Mouse (Mus musculus) lung, postnatal 0 days (tissue): ENCODE measurements around the gene Helt. TPM values are rescaled to one million over a fixed set of nuclear protein-coding genes. Genes with fewer than 3 reads are reported as not detected.

Source experiments
- ATAC-seq: fragments of 200-750 bp; cut with Nextera tagmentation; 2 replicates; pipeline ENCODE4 v1.8.0; 2017; ENCODE audit warnings: moderate library complexity
- DNase-seq: peaks from one replicate; pipeline ENCODE4 v3.0.0-alpha.2; 2016; ENCODE audit warnings: low spot score
- H3K27ac ChIP-seq: fragments of 300-500 bp; sonication (generic); 2 replicates; pipeline ENCODE4 v1.5.1; 2014; ENCODE audit warnings: antibody characterized with exemption, mild to moderate bottlenecking, low read length, mixed read lengths
- H3K27me3 ChIP-seq: fragments of 300-500 bp; sonication (generic); replicated peaks from 2 replicates; pipeline ENCODE4 v1.6.1; 2014; ENCODE audit warnings: low read length, mixed read lengths; ENCODE audit not compliant: insufficient read depth
- H3K36me3 ChIP-seq: fragments of 300-500 bp; sonication (generic); 2 replicates; pipeline ENCODE4 v1.6.1; 2014; ENCODE audit warnings: low read length, mixed read lengths; ENCODE audit not compliant: insufficient read depth
- H3K4me1 ChIP-seq: fragments of 300-500 bp; sonication (generic); 2 replicates; pipeline ENCODE4 v1.6.1; 2014; ENCODE audit warnings: antibody characterized with exemption, low read depth, low read length, mixed read lengths; ENCODE audit not compliant: insufficient read depth
- H3K4me2 ChIP-seq: fragments of 300-500 bp; sonication (generic); replicated peaks from 2 replicates; pipeline ENCODE4 v1.6.1; 2014; ENCODE audit warnings: low read depth, mild to moderate bottlenecking, low read length, moderate library complexity, mixed read lengths
- H3K4me3 ChIP-seq: fragments of 300-500 bp; sonication (generic); 2 replicates; pipeline ENCODE4 v1.5.1; 2014; ENCODE audit warnings: low read depth, low read length
- H3K9ac ChIP-seq: fragments of 300-500 bp; sonication (generic); replicated peaks from 2 replicates; pipeline ENCODE4 v1.6.1; 2014; ENCODE audit warnings: low read depth, mild to moderate bottlenecking
- H3K9me3 ChIP-seq: fragments of 300-500 bp; sonication (generic); 2 replicates; pipeline ENCODE4 v1.6.1; 2016; ENCODE audit warnings: low read length, mixed read lengths
- CTCF ChIP-seq: IDR thresholded peaks from 2 replicates; pipeline ENCODE4 v1.5.1; 2016; ENCODE audit warnings: antibody characterized with exemption, mild to moderate bottlenecking
- EP300 ChIP-seq: IDR thresholded peaks from 2 replicates; pipeline ENCODE4 v1.6.1; 2016; ENCODE audit warnings: antibody characterized with exemption, mild to moderate bottlenecking, control low read depth
- WGBS: fragments of 180-500 bp; shearing (Covaris S2); extraction: QIAGEN DNeasy Blood & Tissue Kit; methylation state at CpG from one replicate; pipeline ENCODE4 v1.1.7; 2014; 5-methylcytosine and 5-hydroxymethylcytosine counted together
- polyA plus RNA-seq: library from polyadenylated mRNA; unstranded; fragments of >200 nt; fragmentation: Nextera tagmentation; extraction: Ambion mirVana; gene quantifications from 2 replicates; pipeline ENCODE4 v1.2.1, GENCODE M21; 2015

Helt gene
- polyA plus RNA-seq, 1 experiment from 2014 or later, result not detected

DNA sequence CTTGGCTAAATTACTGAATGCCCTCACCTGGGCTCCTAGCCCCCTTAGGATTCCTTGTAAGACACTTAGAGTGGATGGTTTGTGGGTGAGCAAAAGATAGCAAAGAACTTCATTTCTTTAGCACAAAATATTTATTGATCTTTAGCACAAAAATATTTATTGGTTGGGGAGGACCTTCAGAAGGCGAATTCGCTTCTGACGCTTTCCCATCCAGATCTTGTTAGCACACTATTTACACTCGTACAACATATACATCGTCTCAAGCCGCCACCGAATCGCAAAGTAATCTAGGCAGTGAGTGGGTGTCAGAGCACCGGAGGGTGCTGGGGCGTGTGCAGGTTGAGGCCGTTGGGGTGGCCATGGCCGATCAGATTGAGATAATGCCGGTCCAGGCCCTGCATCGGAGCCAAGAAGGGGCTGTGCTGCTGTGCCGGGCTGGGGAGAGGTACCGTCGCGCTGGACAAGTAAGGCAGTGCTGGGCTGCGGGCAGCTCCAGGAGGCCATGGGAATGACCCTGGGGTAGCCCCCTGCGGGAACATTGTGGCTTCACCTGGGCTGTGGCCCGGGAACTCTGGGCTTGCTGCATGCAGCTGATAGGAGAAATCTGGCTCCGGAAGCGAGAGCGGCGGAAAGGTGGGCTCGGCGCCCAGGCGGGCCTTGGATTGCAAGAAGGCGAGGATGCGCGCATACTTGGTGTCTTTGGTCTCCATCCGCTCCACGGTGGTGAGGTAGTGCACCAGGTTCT is 2.4 kb downstream of the Helt start:
- no peaks in the 10 kb centered on the region for H3K4me1 ChIP-seq
- no peak overlapping the region for H3K27ac ChIP-seq
- ATAC-seq, result no peak
- H3K4me3 ChIP-seq, result no peak overlapping the region
- no peak overlapping the region for H3K9ac ChIP-seq
- peaks cover 62% of the 10 kb centered on the region for H3K27me3 ChIP-seq
- H3K9me3 ChIP-seq, result no peaks in the 10 kb centered on the region
- no peaks in the 10 kb centered on the region for H3K36me3 ChIP-seq
- DNase-seq, result no peak
- WGBS, result 2% methylated on average over 33 of the region's 33 CpGs
- no peak for TF ChIP-seq CTCF
- TF ChIP-seq EP300, result no peak
- H3K4me2 ChIP-seq, result no peak overlapping the region

DNA sequence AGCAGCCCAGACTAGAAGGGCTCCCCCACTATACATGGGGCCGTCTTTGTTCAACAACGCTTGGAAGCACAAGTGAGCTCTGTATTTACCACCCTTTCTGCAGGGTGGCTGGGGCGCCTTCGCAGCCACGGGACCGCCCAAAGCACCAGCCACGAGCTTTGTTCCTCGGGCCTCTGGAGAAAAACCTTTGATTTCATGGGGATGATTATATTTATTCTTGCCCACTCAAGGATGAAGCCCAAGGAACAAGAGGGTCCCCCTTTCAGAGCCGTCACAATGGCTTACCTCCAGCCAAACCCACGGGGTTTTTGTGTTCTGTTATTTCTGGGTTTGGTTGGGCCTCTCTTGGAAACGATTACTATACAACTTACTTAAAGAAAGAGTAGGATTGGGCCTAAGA is 5.2 kb downstream of the Helt start:
- 48% methylated on average over 11 of the region's 11 CpGs for WGBS
- ATAC-seq (no peak), DNase-seq (no peak)
- H3K9me3 ChIP-seq, result no peaks in the 10 kb centered on the region
- TF ChIP-seq EP300 (no peak), CTCF (no peak)
- no peaks in the 10 kb centered on the region for H3K4me1 ChIP-seq
- H3K9ac ChIP-seq, result no peak overlapping the region
- H3K4me3 ChIP-seq, result no peak overlapping the region
- H3K27ac ChIP-seq, result no peak overlapping the region
- H3K36me3 ChIP-seq, result no peaks in the 10 kb centered on the region
- no peak overlapping the region for H3K4me2 ChIP-seq
- peaks cover 34% of the 10 kb centered on the region for H3K27me3 ChIP-seq

DNA sequence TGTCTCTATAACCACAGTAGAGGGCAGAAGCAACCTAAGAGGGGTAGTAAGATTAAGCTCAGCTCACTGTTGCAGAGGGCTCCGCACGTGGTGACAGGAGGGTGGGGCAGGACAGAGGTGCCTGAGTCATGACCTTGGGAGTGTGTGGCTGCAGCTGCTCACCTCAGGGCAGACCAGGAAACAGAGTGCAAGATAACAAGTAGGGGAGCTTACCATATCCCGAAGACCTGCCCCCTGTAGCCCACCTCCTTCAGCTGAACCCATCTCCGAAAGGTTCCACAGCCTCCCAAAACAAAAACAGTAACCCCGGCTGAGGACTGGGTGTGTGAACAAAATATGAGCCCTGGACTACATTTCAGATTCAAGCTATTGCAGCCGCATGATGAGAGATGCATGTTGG is 6.5 kb downstream of the Helt start:
- H3K9ac ChIP-seq, result no peak overlapping the region
- H3K36me3 ChIP-seq, result no peaks in the 10 kb centered on the region
- H3K4me2 ChIP-seq, result no peak overlapping the region
- no peaks in the 10 kb centered on the region for H3K4me1 ChIP-seq
- peaks cover 21% of the 10 kb centered on the region for H3K27me3 ChIP-seq
- TF ChIP-seq CTCF, result no peak
- TF ChIP-seq EP300, result no peak
- ATAC-seq (no peak), DNase-seq (no peak)
- H3K4me3 ChIP-seq, result no peak overlapping the region
- WGBS, result 82% methylated on average over 6 of the region's 6 CpGs
- H3K9me3 ChIP-seq, result no peaks in the 10 kb centered on the region
- no peak overlapping the region for H3K27ac ChIP-seq

DNA sequence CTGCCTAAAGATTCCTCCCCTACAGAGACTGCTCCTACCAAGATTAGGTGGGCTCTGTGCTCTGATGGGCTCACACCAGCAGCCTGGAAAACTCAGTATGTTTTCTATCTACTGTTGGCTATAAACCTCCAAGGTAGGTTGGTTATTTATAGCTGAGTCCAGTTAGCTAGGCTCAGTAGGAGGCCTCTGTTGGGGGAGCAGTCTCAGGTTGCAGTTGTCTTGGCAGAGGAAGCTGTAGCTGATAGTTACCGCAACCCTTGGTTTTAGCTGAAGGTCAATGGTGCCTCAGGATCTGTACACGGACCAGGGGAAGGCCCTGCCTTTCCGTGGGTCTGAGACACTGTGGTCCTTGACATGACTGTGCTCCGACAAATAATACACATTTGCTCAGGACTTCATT is 8.5 kb downstream of the Helt start:
- 79% methylated on average over 4 of the region's 4 CpGs for WGBS
- Histone ChIP-seq H3K27ac (no peak overlapping the region), H3K9ac (no peak overlapping the region), H3K27me3 (peaks cover 1% of the 10 kb centered on the region; the same call in 1 of the 2 replicates), H3K4me3 (no peak overlapping the region), H3K4me1 (no peaks in the 10 kb centered on the region), H3K4me2 (no peak overlapping the region), H3K36me3 (no peaks in the 10 kb centered on the region), H3K9me3 (no peaks in the 10 kb centered on the region)
- DNase-seq (no peak), ATAC-seq (no peak)
- TF ChIP-seq EP300 (no peak), CTCF (no peak)

DNA sequence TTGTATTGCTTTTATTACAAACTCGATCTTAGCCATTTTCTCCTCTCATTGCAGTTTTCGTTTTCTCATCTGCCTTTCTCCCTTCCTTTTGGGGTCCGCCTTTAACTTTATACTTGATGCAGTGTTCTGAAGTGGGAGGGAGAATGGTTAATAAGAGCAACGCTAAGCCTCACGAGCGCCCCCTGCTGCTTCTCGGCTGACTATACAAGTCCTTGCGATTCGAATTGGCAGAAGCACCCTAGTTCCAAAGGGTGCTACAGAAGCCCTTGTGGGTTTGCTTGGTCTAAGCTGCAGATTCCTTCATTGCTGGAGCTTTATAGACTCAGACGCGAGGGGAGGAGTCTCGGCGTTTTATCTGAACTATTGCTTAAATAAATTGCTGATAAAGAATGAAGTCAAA is 12.9 kb downstream of the Helt start:
- H3K4me1 ChIP-seq, result no peaks in the 10 kb centered on the region
- DNase-seq, result peak; percentile 89
- H3K9ac ChIP-seq, result no peak overlapping the region
- H3K27ac ChIP-seq, result no peak overlapping the region
- TF ChIP-seq EP300, result no peak
- TF ChIP-seq CTCF, result peak; percentile 87
- no peaks in the 10 kb centered on the region for H3K36me3 ChIP-seq
- no peaks in the 10 kb centered on the region for H3K9me3 ChIP-seq
- 9% methylated on average over 13 of the region's 13 CpGs for WGBS
- no peak overlapping the region for H3K4me2 ChIP-seq
- no peaks in the 10 kb centered on the region for H3K27me3 ChIP-seq
- H3K4me3 ChIP-seq, result no peak overlapping the region
- ATAC-seq, result peak; percentile 90

DNA sequence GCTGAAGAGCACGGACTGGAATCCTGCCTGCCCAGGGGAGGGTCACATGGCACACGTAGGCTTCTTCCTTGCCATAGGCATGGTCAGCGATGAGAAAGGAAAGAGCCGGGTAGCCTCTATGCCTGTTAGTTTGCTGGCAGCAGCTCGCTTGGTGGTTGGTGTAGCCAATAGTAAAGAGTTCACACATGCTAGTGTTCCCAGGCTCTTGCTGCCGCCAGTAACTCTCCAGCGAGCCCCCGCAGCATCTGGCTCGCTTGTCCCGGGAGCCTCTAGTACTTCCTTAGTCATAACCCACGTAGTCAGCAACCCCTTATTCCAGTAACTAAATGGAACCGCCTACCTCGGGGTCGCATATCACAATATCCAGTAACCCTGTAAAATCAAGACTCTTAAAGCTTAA is 17.5 kb downstream of the Helt start:
- H3K9me3 ChIP-seq, result no peaks in the 10 kb centered on the region
- WGBS, result 77% methylated on average over 14 of the region's 14 CpGs
- no peaks in the 10 kb centered on the region for H3K27me3 ChIP-seq
- H3K27ac ChIP-seq, result no peak overlapping the region
- DNase-seq, result no peak
- no peak overlapping the region for H3K4me3 ChIP-seq
- ATAC-seq, result no peak
- no peaks in the 10 kb centered on the region for H3K36me3 ChIP-seq
- no peak overlapping the region for H3K9ac ChIP-seq
- no peaks in the 10 kb centered on the region for H3K4me1 ChIP-seq
- TF ChIP-seq EP300 (no peak), CTCF (no peak)
- no peak overlapping the region for H3K4me2 ChIP-seq

DNA sequence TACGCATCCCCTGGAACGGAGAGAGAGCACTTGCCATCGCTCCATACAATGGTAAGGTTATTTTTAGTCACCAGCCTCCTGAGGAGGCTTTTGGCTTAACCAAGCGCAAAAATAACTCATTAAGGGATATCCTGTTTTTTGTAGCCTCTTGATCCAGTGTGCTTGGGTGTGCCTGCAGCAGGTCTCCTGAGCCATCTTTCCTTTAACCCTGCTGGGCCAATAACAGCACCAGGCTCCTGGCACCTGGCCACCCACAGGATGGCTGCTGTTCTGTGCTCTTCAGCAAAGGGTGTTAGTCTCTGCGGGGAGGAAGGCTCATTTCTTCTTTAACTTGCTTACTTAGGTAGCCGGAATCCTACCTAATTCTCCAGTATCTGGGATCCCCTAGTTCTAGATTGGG is 23.7 kb downstream of the Helt start:
- no peak for DNase-seq
- TF ChIP-seq CTCF (no peak), EP300 (no peak)
- ATAC-seq, result no peak

More for the DNA sequence above, 23.7 kb downstream of the Helt start:
- H3K36me3 ChIP-seq, result no peaks in the 10 kb centered on the region
- no peaks in the 10 kb centered on the region for H3K27me3 ChIP-seq
- H3K27ac ChIP-seq, result no peak overlapping the region
- H3K4me3 ChIP-seq, result no peak overlapping the region
- H3K9ac ChIP-seq, result no peak overlapping the region
- H3K9me3 ChIP-seq, result no peaks in the 10 kb centered on the region
- no peaks in the 10 kb centered on the region for H3K4me1 ChIP-seq
- no peak overlapping the region for H3K4me2 ChIP-seq
- WGBS, result 44% methylated on average over 6 of the region's 6 CpGs
